Mouse (Mus musculus): ENCODE measurements around the gene Nprl2.
"Not testable (repeated sequence)": the region's sequence is repeated elsewhere in the genome, so short reads cannot be mapped to it uniquely, and the experiment has no call there.

Nprl2 gene

DNA sequence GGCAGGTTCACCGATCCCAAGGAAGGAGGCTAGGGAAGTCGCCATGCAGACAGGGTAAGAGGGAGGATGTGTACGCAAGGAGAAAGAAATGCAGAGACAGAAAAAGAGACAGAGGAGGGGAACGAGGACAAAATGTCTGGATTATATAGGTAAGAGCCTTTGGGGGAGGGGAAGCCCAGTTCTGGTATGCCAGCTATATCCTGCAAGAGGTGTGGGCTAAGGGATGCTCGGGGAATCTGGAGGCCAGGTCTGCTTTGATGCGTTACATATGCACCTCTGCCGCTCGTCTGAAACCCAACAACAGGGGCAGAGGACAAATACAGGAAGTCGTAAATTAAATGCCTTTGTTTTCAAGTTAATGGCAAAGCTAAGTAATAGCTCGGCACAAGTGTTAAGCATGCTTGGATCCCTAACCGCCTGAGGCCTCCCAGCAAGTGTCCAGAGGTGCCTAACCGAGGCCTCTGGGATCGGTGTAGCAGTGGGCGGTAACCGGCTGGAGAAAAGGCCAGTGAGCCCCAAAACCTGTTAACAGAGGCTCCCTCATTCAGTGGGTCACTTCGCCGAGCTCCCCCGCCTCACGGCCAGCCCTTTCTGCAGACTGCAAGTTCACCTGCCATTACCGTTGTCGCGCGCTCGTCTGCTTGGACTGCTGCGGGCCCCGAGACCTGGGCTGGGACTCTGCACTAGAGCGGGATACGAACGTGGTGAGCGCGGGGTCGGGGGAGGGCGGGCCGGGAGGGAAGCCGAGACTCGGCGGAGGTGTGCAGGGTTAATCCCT lies 11.7 kb downstream of the Nprl2 start:
- no peak for DNase-seq (ENCODE audit: low spot score)

DNA sequence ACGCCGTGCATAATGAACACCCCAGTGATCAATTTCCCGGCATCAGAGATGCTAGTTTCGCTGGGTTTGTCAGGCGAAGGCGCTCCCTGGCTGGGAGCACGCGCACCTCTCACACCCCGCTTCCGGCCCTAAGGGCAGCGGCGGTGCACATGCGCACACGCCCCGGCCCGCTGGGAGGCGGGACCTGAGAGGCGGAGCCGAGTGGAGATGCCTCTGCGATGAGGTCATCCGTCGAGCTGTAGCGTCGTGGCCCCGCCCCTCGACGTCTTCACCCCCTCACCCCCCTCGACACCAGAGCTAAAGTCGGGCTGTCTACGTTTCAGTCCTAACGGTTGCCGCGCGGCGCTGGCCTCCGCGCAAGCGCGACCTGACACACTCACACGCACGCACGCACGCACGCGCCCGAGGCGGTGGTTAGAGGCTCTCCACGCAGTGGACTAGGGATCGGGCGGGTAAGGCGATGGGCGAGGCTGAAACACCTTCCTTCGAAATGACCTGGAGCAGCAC lies 12.3 kb downstream of the Nprl2 start:
- DNase-seq (ENCODE audit: low spot score) = peak; percentile 95

GRCm38 (mm10) chr9:107555031-107555457 lies 13.0 kb downstream of the Nprl2 start:
- peak; percentile 82 for DNase-seq (ENCODE audit: low spot score)

GRCm38 (mm10) chr9:107555701-107556100 lies 13.7 kb downstream of the Nprl2 start:
- no peak for DNase-seq (ENCODE audit: low spot score)

- no peak for DNase-seq (ENCODE audit: low spot score)
These were observed 14.3 kb downstream of the Nprl2 start for GRCm38 (mm10) chr9:107556346-107556745.

DNA sequence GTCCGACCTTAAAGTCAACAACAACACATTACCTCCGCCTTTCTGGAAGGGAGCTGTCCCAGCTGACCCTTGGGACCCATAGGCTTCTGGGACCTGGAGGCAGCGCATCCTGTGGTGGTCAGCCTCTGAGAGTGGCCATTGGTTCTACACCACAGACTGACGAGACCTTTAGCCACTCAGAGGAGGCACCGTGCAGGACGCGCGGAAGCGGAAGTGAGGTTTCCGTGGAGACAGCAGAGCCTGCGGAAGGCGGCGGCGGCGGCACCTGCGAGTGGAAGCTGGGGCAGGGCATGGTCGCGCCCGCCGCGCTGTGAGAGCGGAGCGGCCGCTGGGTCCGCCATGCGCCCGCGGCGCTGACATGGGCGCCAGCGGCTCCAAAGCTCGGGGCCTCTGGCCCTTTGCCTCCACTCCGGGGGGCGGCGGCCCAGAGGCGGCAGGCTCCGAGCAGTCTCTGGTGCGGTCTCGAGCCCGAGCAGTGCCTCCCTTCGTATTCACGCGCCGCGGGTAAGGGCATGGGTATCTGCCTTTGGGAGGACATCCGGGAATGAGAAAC lies 21.1 kb downstream of the Nprl2 start, which contains the start of gene Tusc2:
Gene Tusc2 (plus strand): TSS at position 227 of the 553 bp plus-strand sequence.
- DNase-seq (ENCODE audit: low spot score) = peak; percentile 98

GRCm38 (mm10) chr9:107565556-107565955 lies 23.5 kb downstream of the Nprl2 start:
- not testable (repeated sequence) for DNase-seq (ENCODE audit: low spot score)

- peak; percentile 92 for DNase-seq (ENCODE audit: low spot score)
These were observed 24.1 kb downstream of the Nprl2 start for GRCm38 (mm10) chr9:107566041-107566709.

DNA sequence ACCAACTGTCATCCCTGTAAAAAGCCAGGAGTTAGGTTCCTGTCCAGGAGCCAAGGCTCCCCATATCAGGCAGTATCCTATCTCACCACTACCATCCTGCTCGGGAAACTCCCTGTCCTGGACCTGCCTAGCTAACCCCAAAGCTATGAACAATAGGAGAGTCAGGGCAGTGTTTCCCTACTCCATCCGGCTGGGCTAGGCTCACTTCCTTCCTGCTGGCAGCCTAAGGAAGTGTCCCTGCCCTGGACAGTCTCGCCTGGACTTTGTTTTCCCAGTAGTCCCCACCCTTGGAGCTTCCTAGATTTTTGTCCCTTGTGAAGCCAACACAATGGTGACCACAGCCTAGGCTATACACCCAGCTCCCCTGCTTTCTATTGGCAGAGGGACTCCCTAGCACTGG lies 24.8 kb downstream of the Nprl2 start:
- DNase-seq (ENCODE audit: low spot score) = peak; percentile 86

DNA sequence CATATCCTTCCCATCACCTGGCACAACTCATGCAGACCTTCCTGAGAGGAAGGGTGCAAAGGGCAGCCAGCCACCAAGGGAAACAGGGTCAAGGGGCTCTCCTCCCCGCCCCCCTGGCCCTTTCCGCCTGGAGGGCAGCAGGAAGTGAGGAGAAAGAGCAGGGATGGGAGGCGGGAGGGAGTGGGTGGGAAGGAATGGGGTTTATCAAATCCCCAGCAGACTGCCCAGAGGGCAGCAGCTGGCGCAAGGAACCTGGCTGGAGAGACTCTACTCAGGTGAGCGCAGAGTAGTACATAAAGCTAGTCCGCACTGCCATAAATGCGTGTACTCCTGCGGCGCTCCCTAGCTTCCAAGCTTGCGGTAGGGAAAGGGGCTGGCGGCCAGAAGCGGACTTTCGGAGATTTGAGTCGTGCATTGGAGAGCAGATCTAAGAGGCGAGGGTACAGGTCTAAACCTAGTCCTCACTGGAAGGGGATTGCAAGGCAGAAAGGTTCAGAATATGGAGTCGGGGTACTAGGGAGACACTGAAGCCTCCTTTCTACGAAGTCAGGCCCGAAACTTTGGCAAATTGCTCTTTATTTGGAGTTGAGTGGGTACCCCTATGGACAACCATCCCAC lies 25.8 kb downstream of the Nprl2 start, which contains the start of gene Hyal2:
Gene Hyal2 (plus strand): TSS at position 244 of the 618 bp plus-strand sequence.
- DNase-seq (ENCODE audit: low spot score) = peak; percentile 62

- peak; percentile 91 for DNase-seq (ENCODE audit: low spot score)
These were observed 26.6 kb downstream of the Nprl2 start for GRCm38 (mm10) chr9:107568331-107569261.

GRCm38 (mm10) chr9:107569270-107569669 lies 27.2 kb downstream of the Nprl2 start:
- no peak for DNase-seq (ENCODE audit: low spot score)

- DNase-seq (ENCODE audit: low spot score) = no peak
These were observed 28.0 kb downstream of the Nprl2 start for GRCm38 (mm10) chr9:107570016-107570415.

GRCm38 (mm10) chr9:107570845-107571244 lies 28.8 kb downstream of the Nprl2 start:
- no peak for DNase-seq (ENCODE audit: low spot score)

DNA sequence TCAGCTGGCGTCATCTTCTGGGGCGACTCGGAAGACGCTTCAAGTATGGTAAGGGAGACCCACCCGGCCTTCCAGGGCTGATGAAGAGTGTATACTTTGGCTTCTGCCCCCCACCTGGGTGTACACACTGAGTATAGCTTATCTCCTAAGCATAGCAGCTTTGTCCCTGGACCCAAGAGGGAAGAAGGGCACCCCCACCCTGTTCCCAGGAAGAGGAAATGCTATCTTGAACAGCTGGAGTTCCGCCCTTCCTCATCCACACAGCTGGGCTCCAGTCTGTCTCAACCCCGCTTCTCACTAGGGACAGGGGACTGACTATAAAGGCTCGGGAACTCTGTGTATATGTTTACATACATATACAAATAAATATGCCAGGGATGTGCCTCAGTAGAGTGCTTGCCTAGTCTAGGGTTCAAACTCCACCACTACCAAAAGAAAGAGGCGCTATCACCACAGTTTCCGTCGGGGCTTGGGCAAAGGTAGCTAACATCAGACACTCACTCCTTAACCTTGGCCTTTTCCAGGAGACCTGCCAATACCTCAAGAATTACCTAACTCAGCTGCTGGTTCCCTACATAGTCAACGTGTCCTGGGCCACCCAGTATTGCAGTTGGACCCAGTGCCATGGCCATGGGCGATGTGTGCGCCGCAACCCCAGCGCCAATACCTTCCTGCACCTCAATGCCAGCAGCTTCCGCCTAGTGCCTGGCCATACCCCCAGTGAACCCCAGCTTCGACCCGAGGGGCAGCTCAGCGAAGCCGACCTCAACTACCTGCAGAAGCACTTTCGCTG lies 29.7 kb downstream of the Nprl2 start:
- peak; percentile 63 for DNase-seq (ENCODE audit: low spot score)

- DNase-seq (ENCODE audit: low spot score) = no peak
These were observed 30.3 kb downstream of the Nprl2 start for GRCm38 (mm10) chr9:107572327-107572662.

- DNase-seq (ENCODE audit: low spot score) = not testable (repeated sequence)
These were observed 31.7 kb downstream of the Nprl2 start for GRCm38 (mm10) chr9:107573774-107574173.

- no peak for DNase-seq (ENCODE audit: low spot score)
These were observed 33.7 kb downstream of the Nprl2 start for GRCm38 (mm10) chr9:107575579-107576356.

GRCm38 (mm10) chr9:107576357-107577107 lies 34.5 kb downstream of the Nprl2 start, which contains the start of gene Hyal1:
TSS of gene Hyal1 (plus strand) at chr9:107576927.
- peak; percentile 84 for DNase-seq (ENCODE audit: low spot score)

Data from lung, postnatal 25 days (tissue).